Mouse (Mus musculus): ENCODE measurements around the gene Ppp2r5a. TPM values are rescaled to one million over a fixed set of nuclear protein-coding genes. Genes with fewer than 3 reads are reported as not detected.
"Not testable (repeated sequence)": the region's sequence is repeated elsewhere in the genome, so short reads cannot be mapped to it uniquely, and the experiment has no call there.

The Ppp2r5a gene
- polyA plus RNA-seq, 1 experiment from 2014 or later, result 9.6 TPM

GRCm38 (mm10) chr1:191432023-191432422 is 29.0 kb upstream of the Ppp2r5a start:
- Histone ChIP-seq H3K27ac (replicated peaks) (no peak overlapping the region), H3K9me3 (no peaks in the 10 kb centered on the region), H3K4me1 (replicated peaks) (peaks cover 15% of the 10 kb centered on the region), H3K4me2 (no peak overlapping the region), H3K27me3 (no peaks in the 10 kb centered on the region), H3K9ac (no peak overlapping the region), H3K36me3 (no peaks in the 10 kb centered on the region), H3K4me3 (no peak overlapping the region)
- no peak for ATAC-seq (ENCODE audit: low FRiP score, low read depth)
- 84% methylated on average over 15 of the region's 15 CpGs for WGBS

GRCm38 (mm10) chr1:191430121-191430520 is 27.0 kb upstream of the Ppp2r5a start:
- WGBS, result 55% methylated on average over 7 of the region's 7 CpGs
- Histone ChIP-seq H3K4me3 (no peak overlapping the region), H3K36me3 (no peaks in the 10 kb centered on the region), H3K4me2 (no peak overlapping the region), H3K27me3 (no peaks in the 10 kb centered on the region), H3K27ac (replicated peaks) (no peak overlapping the region), H3K4me1 (replicated peaks) (peaks cover 5% of the 10 kb centered on the region), H3K9me3 (no peaks in the 10 kb centered on the region), H3K9ac (no peak overlapping the region)
- ATAC-seq (ENCODE audit: low FRiP score, low read depth), result no peak

- H3K27me3 ChIP-seq, result no peaks in the 10 kb centered on the region
- H3K36me3 ChIP-seq, result no peaks in the 10 kb centered on the region
- H3K9me3 ChIP-seq, result no peaks in the 10 kb centered on the region
- ATAC-seq (ENCODE audit: low FRiP score, low read depth), result no peak
- 79% methylated on average over 7 of the region's 7 CpGs for WGBS
- H3K27ac ChIP-seq (replicated peaks), result no peak overlapping the region
- no peak overlapping the region for H3K4me2 ChIP-seq
- no peak overlapping the region for H3K4me3 ChIP-seq
- no peaks in the 10 kb centered on the region for H3K4me1 ChIP-seq (replicated peaks)
- H3K9ac ChIP-seq, result no peak overlapping the region
Observed at GRCm38 (mm10) chr1:191425884-191426283, 22.8 kb upstream of the Ppp2r5a start.

- Histone ChIP-seq H3K4me3 (no peak overlapping the region), H3K9ac (no peak overlapping the region), H3K9me3 (no peaks in the 10 kb centered on the region), H3K36me3 (no peaks in the 10 kb centered on the region), H3K27me3 (no peaks in the 10 kb centered on the region), H3K4me1 (replicated peaks) (no peaks in the 10 kb centered on the region), H3K27ac (replicated peaks) (no peak overlapping the region), H3K4me2 (no peak overlapping the region)
- no peak for ATAC-seq (ENCODE audit: low FRiP score, low read depth)
- WGBS, result 80% methylated on average over 2 of the region's 2 CpGs
Observed at GRCm38 (mm10) chr1:191423201-191423600, 20.1 kb upstream of the Ppp2r5a start.

- WGBS, result 72% methylated on average over 3 of the region's 3 CpGs
- H3K4me2 ChIP-seq; H3K9me3 ChIP-seq; ATAC-seq (ENCODE audit: low FRiP score, low read depth); H3K36me3 ChIP-seq; H3K4me3 ChIP-seq; H3K27me3 ChIP-seq; H3K27ac ChIP-seq (replicated peaks); H3K4me1 ChIP-seq (replicated peaks); H3K9ac ChIP-seq: not testable (repeated sequence)
Observed at GRCm38 (mm10) chr1:191422714-191423113, 19.6 kb upstream of the Ppp2r5a start.

- no peak for ATAC-seq (ENCODE audit: low FRiP score, low read depth)
- H3K27me3 ChIP-seq, result no peaks in the 10 kb centered on the region
- H3K27ac ChIP-seq (replicated peaks), result no peak overlapping the region
- no peak overlapping the region for H3K4me2 ChIP-seq
- WGBS, result 67% methylated on average over 4 of the region's 4 CpGs
- H3K9ac ChIP-seq, result no peak overlapping the region
- H3K4me1 ChIP-seq (replicated peaks), result no peaks in the 10 kb centered on the region
- no peak overlapping the region for H3K4me3 ChIP-seq
- H3K9me3 ChIP-seq, result no peaks in the 10 kb centered on the region
- H3K36me3 ChIP-seq, result no peaks in the 10 kb centered on the region
Observed at GRCm38 (mm10) chr1:191422164-191422563, 19.1 kb upstream of the Ppp2r5a start.

GRCm38 (mm10) chr1:191421426-191421999 is 18.4 kb upstream of the Ppp2r5a start:
- ATAC-seq (ENCODE audit: low FRiP score, low read depth), result no peak
- Histone ChIP-seq H3K4me2 (no peak overlapping the region), H3K9me3 (no peaks in the 10 kb centered on the region), H3K4me3 (no peak overlapping the region), H3K4me1 (replicated peaks) (no peaks in the 10 kb centered on the region), H3K9ac (no peak overlapping the region), H3K36me3 (no peaks in the 10 kb centered on the region), H3K27ac (replicated peaks) (no peak overlapping the region), H3K27me3 (no peaks in the 10 kb centered on the region)
- 69% methylated on average over 1 of the region's 1 CpGs for WGBS

GRCm38 (mm10) chr1:191420930-191421404 is 17.9 kb upstream of the Ppp2r5a start:
- ATAC-seq (ENCODE audit: low FRiP score, low read depth), result no peak
- no peak overlapping the region for H3K9ac ChIP-seq

GRCm38 (mm10) chr1:191419991-191420751 is 17.1 kb upstream of the Ppp2r5a start:
- Histone ChIP-seq H3K9ac (no peak overlapping the region), H3K27me3 (no peaks in the 10 kb centered on the region), H3K4me2 (no peak overlapping the region), H3K9me3 (no peaks in the 10 kb centered on the region), H3K27ac (replicated peaks) (no peak overlapping the region), H3K4me1 (replicated peaks) (no peaks in the 10 kb centered on the region), H3K36me3 (no peaks in the 10 kb centered on the region), H3K4me3 (no peak overlapping the region)
- WGBS, result 52% methylated on average over 8 of the region's 8 CpGs
- no peak for ATAC-seq (ENCODE audit: low FRiP score, low read depth)

More at GRCm38 (mm10) chr1:191420930-191421404, 17.9 kb upstream of the Ppp2r5a start:
- H3K27ac ChIP-seq (replicated peaks), result no peak overlapping the region
- H3K4me2 ChIP-seq, result no peak overlapping the region
- WGBS, result 74% methylated on average over 6 of the region's 6 CpGs
- H3K4me3 ChIP-seq, result no peak overlapping the region
- H3K36me3 ChIP-seq, result no peaks in the 10 kb centered on the region
- H3K9me3 ChIP-seq, result no peaks in the 10 kb centered on the region
- no peaks in the 10 kb centered on the region for H3K27me3 ChIP-seq
- H3K4me1 ChIP-seq (replicated peaks), result no peaks in the 10 kb centered on the region

GRCm38 (mm10) chr1:191419421-191419820 is 16.3 kb upstream of the Ppp2r5a start:
- Histone ChIP-seq H3K9me3 (no peaks in the 10 kb centered on the region), H3K27me3 (no peaks in the 10 kb centered on the region), H3K4me1 (replicated peaks) (no peaks in the 10 kb centered on the region), H3K4me3 (no peak overlapping the region), H3K4me2 (no peak overlapping the region), H3K9ac (no peak overlapping the region), H3K27ac (replicated peaks) (no peak overlapping the region), H3K36me3 (no peaks in the 10 kb centered on the region)
- no peak for ATAC-seq (ENCODE audit: low FRiP score, low read depth)
- WGBS, result 59% methylated on average over 6 of the region's 6 CpGs

GRCm38 (mm10) chr1:191418936-191419335 is 15.9 kb upstream of the Ppp2r5a start:
- H3K9me3 ChIP-seq, result no peaks in the 10 kb centered on the region
- H3K36me3 ChIP-seq, result no peaks in the 10 kb centered on the region
- WGBS, result 66% methylated on average over 4 of the region's 4 CpGs
- no peak overlapping the region for H3K4me2 ChIP-seq
- no peaks in the 10 kb centered on the region for H3K27me3 ChIP-seq
- no peak overlapping the region for H3K9ac ChIP-seq
- H3K4me3 ChIP-seq, result no peak overlapping the region
- no peak overlapping the region for H3K27ac ChIP-seq (replicated peaks)
- H3K4me1 ChIP-seq (replicated peaks), result no peaks in the 10 kb centered on the region
- no peak for ATAC-seq (ENCODE audit: low FRiP score, low read depth)

GRCm38 (mm10) chr1:191417111-191417510 is 14.0 kb upstream of the Ppp2r5a start:
- no peak overlapping the region for H3K9ac ChIP-seq
- no peak overlapping the region for H3K4me3 ChIP-seq
- WGBS, result 92% methylated on average over 5 of the region's 5 CpGs
- no peaks in the 10 kb centered on the region for H3K36me3 ChIP-seq
- no peak overlapping the region for H3K27ac ChIP-seq (replicated peaks)
- no peak overlapping the region for H3K4me2 ChIP-seq
- ATAC-seq (ENCODE audit: low FRiP score, low read depth), result no peak
- H3K9me3 ChIP-seq, result no peaks in the 10 kb centered on the region
- no peaks in the 10 kb centered on the region for H3K4me1 ChIP-seq (replicated peaks)
- H3K27me3 ChIP-seq, result no peaks in the 10 kb centered on the region

Data from hindbrain, embryonic 15.5 days (tissue).